Mouse (Mus musculus) limb, embryonic 15.5 days (tissue): Measurements from ENCODE around the gene Ubash3a. TPM values are rescaled to one million over a fixed set of nuclear protein-coding genes. Genes with fewer than 3 reads are reported as not detected.
"Not testable (repeated sequence)": the region's sequence is repeated elsewhere in the genome, so short reads cannot be mapped to it uniquely, and the experiment has no call there.

Experiments
- ATAC-seq: fragments of 200-750 bp; cut with Nextera tagmentation; 2 replicates; pipeline ENCODE4 v1.8.0; 2017; ENCODE audit warnings: low read depth, moderate TSS enrichment; ENCODE audit not compliant: insufficient number of reproducible peaks, low FRiP score, low TSS enrichment
- H3K27ac ChIP-seq: fragments of 300-500 bp; sonication (generic); 2 replicates; pipeline ENCODE4 v1.5.1; 2015; ENCODE audit warnings: moderate library complexity, mild to moderate bottlenecking, inconsistent platforms
- H3K27me3 ChIP-seq: fragments of 300-500 bp; sonication (generic); 2 replicates; pipeline ENCODE4 v1.6.1; 2015; ENCODE audit warnings: inconsistent platforms
- H3K36me3 ChIP-seq: fragments of 300-500 bp; sonication (generic); 2 replicates; pipeline ENCODE4 v1.6.1; 2015; ENCODE audit warnings: inconsistent platforms
- H3K4me1 ChIP-seq: fragments of 300-500 bp; sonication (generic); 2 replicates; pipeline ENCODE4 v1.6.1; 2015; ENCODE audit warnings: inconsistent platforms
- H3K4me2 ChIP-seq: fragments of 300-500 bp; sonication (generic); 2 replicates; pipeline ENCODE4 v1.6.1; 2015; ENCODE audit warnings: mild to moderate bottlenecking, inconsistent platforms
- H3K4me3 ChIP-seq: fragments of 300-500 bp; sonication (generic); 2 replicates; pipeline ENCODE4 v1.5.1; 2015; ENCODE audit warnings: mild to moderate bottlenecking, inconsistent platforms
- H3K9ac ChIP-seq: fragments of 300-500 bp; sonication (generic); 2 replicates; pipeline ENCODE4 v1.6.1; 2015; ENCODE audit warnings: inconsistent platforms
- H3K9me3 ChIP-seq: fragments of 300-500 bp; sonication (generic); 2 replicates; pipeline ENCODE4 v1.6.1; 2016; ENCODE audit warnings: inconsistent platforms
- WGBS: fragments of 180-500 bp; shearing (Covaris S2); methylation state at CpG from one replicate; pipeline ENCODE4 v1.1.7; 2015; 5-methylcytosine and 5-hydroxymethylcytosine counted together
- polyA plus RNA-seq: library from polyadenylated mRNA; unstranded; fragments of >200 nt; fragmentation: Nextera tagmentation; extraction: Ambion mirVana; gene quantifications from 2 replicates; pipeline ENCODE4 v1.2.1, GENCODE M21; 2015

Gene Ubash3a
- polyA plus RNA-seq, 1 experiment from 2014 or later = 0.32 TPM

- Histone ChIP-seq H3K4me1 (0 out of 2 replicates have a peak, but pooled peaks cover 2% of the 10 kb centered on the region), H3K36me3 (no peaks in the 10 kb centered on the region), H3K9me3 (no peaks in the 10 kb centered on the region), H3K27me3 (no peaks in the 10 kb centered on the region), H3K9ac (no peak overlapping the region), H3K27ac (no peak overlapping the region), H3K4me3 (no peak overlapping the region), H3K4me2 (no peak overlapping the region)
- ATAC-seq = no peak
- 13% methylated on average over 3 of the region's 3 CpGs for WGBS
Measured at GRCm38 (mm10) chr17:31265171-31265572, 57.5 kb downstream of the Ubash3a start.

GRCm38 (mm10) chr17:31265831-31266230, 58.2 kb downstream of the Ubash3a start:
- Histone ChIP-seq H3K27ac (no peak overlapping the region), H3K36me3 (no peaks in the 10 kb centered on the region), H3K9me3 (no peaks in the 10 kb centered on the region), H3K27me3 (no peaks in the 10 kb centered on the region), H3K4me1 (0 out of 2 replicates have a peak, but pooled peaks cover 2% of the 10 kb centered on the region), H3K9ac (no peak overlapping the region), H3K4me2 (no peak overlapping the region), H3K4me3 (no peak overlapping the region)
- ATAC-seq = no peak
- WGBS = 86% methylated on average over 9 of the region's 9 CpGs

GRCm38 (mm10) chr17:31266321-31266950, 58.8 kb downstream of the Ubash3a start:
- 71% methylated on average over 7 of the region's 7 CpGs for WGBS
- H3K27me3 ChIP-seq = no peaks in the 10 kb centered on the region
- no peak for ATAC-seq
- H3K9me3 ChIP-seq = no peaks in the 10 kb centered on the region
- H3K4me1 ChIP-seq = 0 out of 2 replicates have a peak, but pooled peaks cover 2% of the 10 kb centered on the region
- no peak overlapping the region for H3K4me3 ChIP-seq
- no peaks in the 10 kb centered on the region for H3K36me3 ChIP-seq
- H3K9ac ChIP-seq = no peak overlapping the region
- H3K27ac ChIP-seq = no peak overlapping the region
- H3K4me2 ChIP-seq = no peak overlapping the region

GRCm38 (mm10) chr17:31267138-31267537, 59.5 kb downstream of the Ubash3a start:
- 64% methylated on average over 4 of the region's 4 CpGs for WGBS

GRCm38 (mm10) chr17:31267603-31268002, 59.9 kb downstream of the Ubash3a start:
- Histone ChIP-seq H3K9ac (no peak overlapping the region), H3K27ac (no peak overlapping the region), H3K9me3 (no peaks in the 10 kb centered on the region), H3K27me3 (no peaks in the 10 kb centered on the region), H3K4me1 (0 out of 2 replicates have a peak, but pooled peaks cover 2% of the 10 kb centered on the region), H3K36me3 (no peaks in the 10 kb centered on the region), H3K4me2 (no peak overlapping the region), H3K4me3 (no peak overlapping the region)
- WGBS = 77% methylated on average over 6 of the region's 6 CpGs
- no peak for ATAC-seq

More at GRCm38 (mm10) chr17:31267138-31267537, 59.5 kb downstream of the Ubash3a start:
- Histone ChIP-seq H3K27me3 (no peaks in the 10 kb centered on the region), H3K4me2 (no peak overlapping the region), H3K4me3 (no peak overlapping the region), H3K27ac (no peak overlapping the region), H3K9me3 (no peaks in the 10 kb centered on the region), H3K4me1 (0 out of 2 replicates have a peak, but pooled peaks cover 2% of the 10 kb centered on the region), H3K9ac (no peak overlapping the region), H3K36me3 (no peaks in the 10 kb centered on the region)
- ATAC-seq = no peak

- Histone ChIP-seq H3K9ac (no peak overlapping the region), H3K36me3 (no peaks in the 10 kb centered on the region), H3K9me3 (no peaks in the 10 kb centered on the region), H3K4me1 (0 out of 2 replicates have a peak, but pooled peaks cover 2% of the 10 kb centered on the region), H3K4me3 (no peak overlapping the region), H3K4me2 (no peak overlapping the region), H3K27ac (no peak overlapping the region), H3K27me3 (no peaks in the 10 kb centered on the region)
- 71% methylated on average over 1 of the region's 1 CpGs for WGBS
- no peak for ATAC-seq
Measured at GRCm38 (mm10) chr17:31268016-31268415, 60.3 kb downstream of the Ubash3a start.

- H3K4me2 ChIP-seq = no peak overlapping the region
- ATAC-seq = no peak
- H3K27ac ChIP-seq = no peak overlapping the region
- no peak overlapping the region for H3K9ac ChIP-seq
- H3K27me3 ChIP-seq = no peaks in the 10 kb centered on the region
- no peaks in the 10 kb centered on the region for H3K9me3 ChIP-seq
- no peak overlapping the region for H3K4me3 ChIP-seq
- 82% methylated on average over 2 of the region's 2 CpGs for WGBS
- 0 out of 2 replicates have a peak, but pooled peaks cover 2% of the 10 kb centered on the region for H3K4me1 ChIP-seq
- H3K36me3 ChIP-seq = no peaks in the 10 kb centered on the region
Measured at GRCm38 (mm10) chr17:31269761-31270160, 62.1 kb downstream of the Ubash3a start.

GRCm38 (mm10) chr17:31270246-31270645, 62.6 kb downstream of the Ubash3a start:
- no peak overlapping the region for H3K4me3 ChIP-seq
- no peaks in the 10 kb centered on the region for H3K36me3 ChIP-seq
- no peak overlapping the region for H3K4me2 ChIP-seq
- H3K27me3 ChIP-seq = no peaks in the 10 kb centered on the region
- ATAC-seq = no peak
- H3K9me3 ChIP-seq = no peaks in the 10 kb centered on the region
- no peak overlapping the region for H3K27ac ChIP-seq
- no peak overlapping the region for H3K9ac ChIP-seq
- H3K4me1 ChIP-seq = 0 out of 2 replicates have a peak, but pooled peaks cover under 1% of the 10 kb centered on the region
- 89% methylated on average over 4 of the region's 4 CpGs for WGBS

GRCm38 (mm10) chr17:31270736-31271135, 63.1 kb downstream of the Ubash3a start:
- not testable (repeated sequence) for H3K9me3 ChIP-seq, H3K27ac ChIP-seq, H3K9ac ChIP-seq, H3K4me3 ChIP-seq, H3K4me2 ChIP-seq, H3K36me3 ChIP-seq, ATAC-seq, H3K4me1 ChIP-seq, H3K27me3 ChIP-seq
- WGBS = 87% methylated on average over 8 of the region's 8 CpGs

GRCm38 (mm10) chr17:31271136-31271851, 63.6 kb downstream of the Ubash3a start:
- Histone ChIP-seq H3K27me3 (no peaks in the 10 kb centered on the region), H3K4me3 (no peak overlapping the region), H3K27ac (no peak overlapping the region), H3K9ac (no peak overlapping the region), H3K4me1 (no peaks in the 10 kb centered on the region), H3K9me3 (no peaks in the 10 kb centered on the region), H3K36me3 (no peaks in the 10 kb centered on the region), H3K4me2 (no peak overlapping the region)
- WGBS = 69% methylated on average over 3 of the region's 7 CpGs
- no peak for ATAC-seq

- ATAC-seq = no peak
- no peak overlapping the region for H3K4me3 ChIP-seq
- no peak overlapping the region for H3K4me2 ChIP-seq
- H3K36me3 ChIP-seq = no peaks in the 10 kb centered on the region
- H3K27me3 ChIP-seq = no peaks in the 10 kb centered on the region
- no peak overlapping the region for H3K9ac ChIP-seq
- H3K9me3 ChIP-seq = no peaks in the 10 kb centered on the region
- no peak overlapping the region for H3K27ac ChIP-seq
- WGBS = 85% methylated on average over 9 of the region's 9 CpGs
- H3K4me1 ChIP-seq = peaks cover 11% of the 10 kb centered on the region
Measured at GRCm38 (mm10) chr17:31272416-31273165, 64.9 kb downstream of the Ubash3a start.

- Histone ChIP-seq H3K9me3 (no peaks in the 10 kb centered on the region), H3K4me3 (no peak overlapping the region), H3K4me1 (peaks cover 16% of the 10 kb centered on the region), H3K27ac (no peak overlapping the region), H3K4me2 (no peak overlapping the region), H3K9ac (no peak overlapping the region), H3K27me3 (no peaks in the 10 kb centered on the region), H3K36me3 (no peaks in the 10 kb centered on the region)
- WGBS = 88% methylated on average over 8 of the region's 8 CpGs
- no peak for ATAC-seq
Measured at GRCm38 (mm10) chr17:31273631-31274030, 66.0 kb downstream of the Ubash3a start.
